Mouse (Mus musculus) neural tube, embryonic 15.5 days (tissue): ENCODE measurements around the gene Uqcc1. TPM values are rescaled to one million over a fixed set of nuclear protein-coding genes. Genes with fewer than 3 reads are reported as not detected.

Experiments
- ATAC-seq: fragments of 200-750 bp; cut with Nextera tagmentation; 2 replicates; pipeline ENCODE4 v1.8.0; 2017; ENCODE audit warnings: mild to moderate bottlenecking, moderate TSS enrichment, moderate library complexity; ENCODE audit not compliant: low FRiP score
- H3K27ac ChIP-seq: fragments of 300-500 bp; sonication (generic); replicated peaks from 2 replicates; pipeline ENCODE4 v1.5.1; 2015; ENCODE audit warnings: mild to moderate bottlenecking, inconsistent platforms
- H3K27me3 ChIP-seq: fragments of 300-500 bp; sonication (generic); replicated peaks from 2 replicates; pipeline ENCODE4 v1.6.1; 2015; ENCODE audit warnings: inconsistent platforms
- H3K36me3 ChIP-seq: fragments of 300-500 bp; sonication (generic); 2 replicates; pipeline ENCODE4 v1.6.1; 2015; ENCODE audit warnings: inconsistent platforms
- H3K4me1 ChIP-seq: fragments of 300-500 bp; sonication (generic); 2 replicates; pipeline ENCODE4 v1.6.1; 2015; ENCODE audit warnings: inconsistent platforms
- H3K4me2 ChIP-seq: fragments of 300-500 bp; sonication (generic); 2 replicates; pipeline ENCODE4 v1.6.1; 2015; ENCODE audit warnings: inconsistent platforms, mild to moderate bottlenecking, moderate library complexity
- H3K4me3 ChIP-seq: fragments of 300-500 bp; sonication (generic); replicated peaks from 2 replicates; pipeline ENCODE4 v1.5.1; 2015; ENCODE audit warnings: mild to moderate bottlenecking, inconsistent platforms
- H3K9ac ChIP-seq: fragments of 300-500 bp; sonication (generic); replicated peaks from 2 replicates; pipeline ENCODE4 v1.6.1; 2015; ENCODE audit warnings: mild to moderate bottlenecking, inconsistent platforms
- H3K9me3 ChIP-seq: fragments of 300-500 bp; sonication (generic); replicated peaks from 2 replicates; pipeline ENCODE4 v1.6.1; 2016; ENCODE audit warnings: inconsistent platforms
- WGBS: fragments of 180-500 bp; shearing (Covaris S2); methylation state at CpG from one replicate; pipeline ENCODE4 v1.1.7; 2015; ENCODE audit warnings: mixed read lengths; 5-methylcytosine and 5-hydroxymethylcytosine counted together
- polyA plus RNA-seq: library from polyadenylated mRNA; unstranded; fragments of >200 nt; fragmentation: Nextera tagmentation; extraction: Ambion mirVana; gene quantifications from 2 replicates; pipeline ENCODE4 v1.2.1, GENCODE M21; 2015

The Uqcc1 gene
- polyA plus RNA-seq, 1 experiment from 2014 or later, result 70.9 TPM

- ATAC-seq, result no peak
- 91% methylated on average over 6 of the region's 6 CpGs for WGBS
- no peak overlapping the region for H3K9ac ChIP-seq
- H3K27me3 ChIP-seq, result no peaks in the 10 kb centered on the region
- no peak overlapping the region for H3K4me2 ChIP-seq
- no peaks in the 10 kb centered on the region for H3K9me3 ChIP-seq
- H3K4me1 ChIP-seq, result no peaks in the 10 kb centered on the region
- H3K36me3 ChIP-seq, result peaks cover 25% of the 10 kb centered on the region
- H3K27ac ChIP-seq, result no peak overlapping the region
- H3K4me3 ChIP-seq, result no peak overlapping the region
Measured at GRCm38 (mm10) chr2:155805925-155806255, 124.2 kb downstream of the Uqcc1 start.

GRCm38 (mm10) chr2:155805231-155805924 lies 124.7 kb downstream of the Uqcc1 start:
- no peaks in the 10 kb centered on the region for H3K4me1 ChIP-seq
- ATAC-seq, result no peak
- H3K4me2 ChIP-seq, result no peak overlapping the region
- H3K9ac ChIP-seq, result no peak overlapping the region
- H3K27ac ChIP-seq, result no peak overlapping the region
- 61% methylated on average over 6 of the region's 6 CpGs for WGBS
- peaks cover 24% of the 10 kb centered on the region for H3K36me3 ChIP-seq
- H3K27me3 ChIP-seq, result no peaks in the 10 kb centered on the region
- no peak overlapping the region for H3K4me3 ChIP-seq
- no peaks in the 10 kb centered on the region for H3K9me3 ChIP-seq

GRCm38 (mm10) chr2:155804053-155804452 lies 126.1 kb downstream of the Uqcc1 start:
- peaks cover 36% of the 10 kb centered on the region for H3K36me3 ChIP-seq
- no peaks in the 10 kb centered on the region for H3K27me3 ChIP-seq
- H3K4me1 ChIP-seq, result no peaks in the 10 kb centered on the region
- no peak overlapping the region for H3K27ac ChIP-seq
- no peak overlapping the region for H3K4me3 ChIP-seq
- no peak overlapping the region for H3K4me2 ChIP-seq
- 72% methylated on average over 5 of the region's 5 CpGs for WGBS
- H3K9ac ChIP-seq, result no peak overlapping the region
- no peak for ATAC-seq
- H3K9me3 ChIP-seq, result no peaks in the 10 kb centered on the region

GRCm38 (mm10) chr2:155802761-155803160 lies 127.3 kb downstream of the Uqcc1 start:
- H3K4me2 ChIP-seq, result no peak overlapping the region
- no peak overlapping the region for H3K4me3 ChIP-seq
- H3K36me3 ChIP-seq, result peaks cover 49% of the 10 kb centered on the region
- no peak overlapping the region for H3K27ac ChIP-seq
- ATAC-seq, result no peak
- WGBS, result 55% methylated on average over 3 of the region's 3 CpGs
- H3K4me1 ChIP-seq, result no peaks in the 10 kb centered on the region
- no peaks in the 10 kb centered on the region for H3K9me3 ChIP-seq
- no peak overlapping the region for H3K9ac ChIP-seq
- H3K27me3 ChIP-seq, result no peaks in the 10 kb centered on the region

- no peak for ATAC-seq
Measured at GRCm38 (mm10) chr2:155798613-155799012, 131.5 kb downstream of the Uqcc1 start.

More at GRCm38 (mm10) chr2:155798613-155799012, 131.5 kb downstream of the Uqcc1 start:
- Histone ChIP-seq H3K4me3 (no peak overlapping the region), H3K9me3 (no peaks in the 10 kb centered on the region), H3K36me3 (peaks cover 65% of the 10 kb centered on the region), H3K4me1 (no peaks in the 10 kb centered on the region), H3K4me2 (no peak overlapping the region), H3K27me3 (no peaks in the 10 kb centered on the region), H3K27ac (no peak overlapping the region), H3K9ac (no peak overlapping the region)
- WGBS, result 63% methylated on average over 3 of the region's 3 CpGs

Other genes starting within 250 kb of the Uqcc1 start
- gene Trpc4ap, start 237.9 kb downstream of the Uqcc1 start, polyA plus RNA-seq, result 153 and 157 TPM in 2 replicates
- gene Edem2, start 200.8 kb downstream of the Uqcc1 start, polyA plus RNA-seq, result 40.1 and 43.4 TPM in 2 replicates
- gene Gm17581, start 194.4 kb downstream of the Uqcc1 start, polyA plus RNA-seq, result not detected in 2 replicates
- gene Procr, start 179.2 kb downstream of the Uqcc1 start, polyA plus RNA-seq, result 4.2 and 5.0 TPM in 2 replicates
- gene Mmp24, start 155.0 kb downstream of the Uqcc1 start, polyA plus RNA-seq, result 13.6 and 16.2 TPM in 2 replicates
- gene BC029722, start 110.9 kb downstream of the Uqcc1 start, polyA plus RNA-seq, result 44.9 and 45.3 TPM in 2 replicates
- 153 and 171 TPM in 2 replicates for gene Eif6, start 103.4 kb downstream of the Uqcc1 start, polyA plus RNA-seq
- gene Fam83c, start 95.5 kb downstream of the Uqcc1 start, polyA plus RNA-seq, result 0.52 and 0.72 TPM in 2 replicates
- gene Gm15557, start 10.4 kb upstream of the Uqcc1 start, polyA plus RNA-seq, result not detected in 2 replicates
- gene Gdf5, start 15.1 kb upstream of the Uqcc1 start, polyA plus RNA-seq, result 0.59 and 1.2 TPM in 2 replicates
- 13.4 and 16.7 TPM in 2 replicates for gene Cep250, start 26.1 kb upstream of the Uqcc1 start, polyA plus RNA-seq
- gene 6430550D23Rik, start 77.7 kb upstream of the Uqcc1 start, polyA plus RNA-seq, result 1.6 and 2.1 TPM in 2 replicates
- gene Ergic3, start 77.7 kb upstream of the Uqcc1 start, polyA plus RNA-seq, result 395 and 438 TPM in 2 replicates
- 0.09 TPM in 2 replicates for gene Fer1l4, start 122.6 kb upstream of the Uqcc1 start, polyA plus RNA-seq
- 5.9 and 6.4 TPM in 2 replicates for gene Spag4, start 134.9 kb upstream of the Uqcc1 start, polyA plus RNA-seq
- 28.3 and 35.3 TPM in 2 replicates for gene Cpne1, start 181.7 kb upstream of the Uqcc1 start, polyA plus RNA-seq
- 17.7 and 21.9 TPM in 2 replicates for gene Rbm12, start 181.7 kb upstream of the Uqcc1 start, polyA plus RNA-seq
- gene Gm28036, start 196.8 kb upstream of the Uqcc1 start, polyA plus RNA-seq, result 11.0 and 12.1 TPM in 2 replicates
- gene Romo1, start 213.7 kb upstream of the Uqcc1 start, polyA plus RNA-seq, result 444 and 463 TPM in 2 replicates
- gene Nfs1, start 213.9 kb upstream of the Uqcc1 start, polyA plus RNA-seq, result 29.6 and 40.3 TPM in 2 replicates
- 420 and 462 TPM in 2 replicates for gene Rbm39, start 249.9 kb upstream of the Uqcc1 start, polyA plus RNA-seq